Mouse (Mus musculus) liver, postnatal 0 days (tissue): ENCODE data around the gene Pbx2. TPM values are rescaled to one million over a fixed set of nuclear protein-coding genes. Genes with fewer than 3 reads are reported as not detected.
A peak's percentile ranks its signal among the peaks of the same experiment; 100 is the strongest.

ENCODE experiments used
- ATAC-seq: fragments of 200-750 bp; cut with Nextera tagmentation; 2 replicates; pipeline ENCODE4 v1.8.0; 2017; ENCODE audit warnings: mild to moderate bottlenecking, moderate library complexity
- DNase-seq: peaks from one replicate; pipeline ENCODE4 v3.0.0-alpha.2; 2016
- H3K27ac ChIP-seq: fragments of 300-500 bp; sonication (generic); 2 replicates; pipeline ENCODE4 v1.5.1; 2014; ENCODE audit warnings: antibody characterized with exemption, moderate library complexity, mild to moderate bottlenecking, low read depth
- H3K27me3 ChIP-seq: fragments of 300-500 bp; sonication (generic); 2 replicates; pipeline ENCODE4 v1.6.1; 2014; ENCODE audit warnings: low read length, control low read depth, mixed read lengths; ENCODE audit not compliant: insufficient read depth
- H3K36me3 ChIP-seq: fragments of 300-500 bp; sonication (generic); replicated peaks from 2 replicates; pipeline ENCODE4 v1.6.1; 2014; ENCODE audit warnings: mild to moderate bottlenecking, control low read depth, low read length, moderate library complexity, mixed read lengths; ENCODE audit not compliant: insufficient read depth
- H3K4me1 ChIP-seq: fragments of 300-500 bp; sonication (generic); 2 replicates; pipeline ENCODE4 v1.6.1; 2014; ENCODE audit warnings: antibody characterized with exemption, mild to moderate bottlenecking, control low read depth; ENCODE audit not compliant: insufficient read depth
- H3K4me2 ChIP-seq: fragments of 300-500 bp; sonication (generic); 2 replicates; pipeline ENCODE4 v1.6.1; 2014; ENCODE audit warnings: low read depth, mild to moderate bottlenecking, low read length, moderate library complexity, mixed read lengths
- H3K4me3 ChIP-seq: fragments of 300-500 bp; sonication (generic); 2 replicates; pipeline ENCODE4 v1.5.1; 2014; ENCODE audit warnings: low read depth, low read length
- H3K9ac ChIP-seq: fragments of 300-500 bp; sonication (generic); replicated peaks from 2 replicates; pipeline ENCODE4 v1.6.1; 2014; ENCODE audit warnings: mild to moderate bottlenecking, moderate library complexity
- H3K9me3 ChIP-seq: fragments of 300-500 bp; sonication (generic); 2 replicates; pipeline ENCODE4 v1.6.1; 2016; ENCODE audit warnings: mild to moderate bottlenecking, control low read depth, low read length, mixed read lengths
- CTCF ChIP-seq: sonication (generic); IDR thresholded peaks from 2 replicates; pipeline ENCODE4 v1.5.1; 2016; ENCODE audit warnings: antibody characterized with exemption, low read depth
- EP300 ChIP-seq: IDR thresholded peaks from 2 replicates; pipeline ENCODE4 v1.6.1; 2016; ENCODE audit warnings: antibody characterized with exemption, low read depth, mild to moderate bottlenecking
- WGBS: fragments of 180-500 bp; shearing (Covaris S2); extraction: QIAGEN DNeasy Blood & Tissue Kit; methylation state at CpG from one replicate; pipeline ENCODE4 v1.1.7; 2014; ENCODE audit not compliant: insufficient replicate concordance; 5-methylcytosine and 5-hydroxymethylcytosine counted together
- polyA plus RNA-seq: library from polyadenylated mRNA; unstranded; fragments of >200 nt; fragmentation: Nextera tagmentation; extraction: Ambion mirVana; gene quantifications from 2 replicates; pipeline ENCODE4 v1.2.1, GENCODE M21; 2015

Gene Pbx2
- polyA plus RNA-seq, 1 experiment from 2014 or later: 3.6 TPM

GRCm38 (mm10) chr17:34631647-34632046 is 40.6 kb downstream of the Pbx2 start:
- ATAC-seq: no peak
- TF ChIP-seq CTCF: no peak
- no peak for TF ChIP-seq EP300
- H3K27me3 ChIP-seq: peaks cover 43% of the 10 kb centered on the region

GRCm38 (mm10) chr17:34632261-34632691 is 41.2 kb downstream of the Pbx2 start:
- Histone ChIP-seq H3K4me2 (peak overlapping the region; percentile 69), H3K36me3 (no peaks in the 10 kb centered on the region), H3K27me3 (peaks cover 43% of the 10 kb centered on the region), H3K4me3 (peak overlapping the region; percentile 39), H3K4me1 (peaks cover 36% of the 10 kb centered on the region), H3K27ac (peak overlapping the region; percentile 57; the same call in 1 of the 2 replicates), H3K9ac (no peak overlapping the region), H3K9me3 (no peaks in the 10 kb centered on the region; the same call in 1 of the 2 replicates)
- no peak for TF ChIP-seq CTCF
- no peak for TF ChIP-seq EP300
- 2% methylated on average over 26 of the region's 26 CpGs for WGBS
- DNase-seq (peak; percentile 73), ATAC-seq (peak; percentile 32)

More at GRCm38 (mm10) chr17:34631647-34632046, 40.6 kb downstream of the Pbx2 start:
- Histone ChIP-seq H3K9ac (no peak overlapping the region), H3K4me3 (peak overlapping the region; percentile 39), H3K27ac (no peak overlapping the region), H3K9me3 (no peaks in the 10 kb centered on the region; the same call in 1 of the 2 replicates), H3K36me3 (no peaks in the 10 kb centered on the region), H3K4me2 (peak overlapping the region; percentile 69), H3K4me1 (peaks cover 42% of the 10 kb centered on the region)
- WGBS: 14% methylated on average over 11 of the region's 12 CpGs
- no peak for DNase-seq

- Histone ChIP-seq H3K9me3 (no peaks in the 10 kb centered on the region; the same call in 1 of the 2 replicates), H3K36me3 (no peaks in the 10 kb centered on the region), H3K4me2 (no peak overlapping the region), H3K27ac (no peak overlapping the region), H3K27me3 (peaks cover 18% of the 10 kb centered on the region), H3K4me1 (peaks cover 16% of the 10 kb centered on the region), H3K9ac (no peak overlapping the region), H3K4me3 (no peak overlapping the region)
- WGBS: 49% methylated on average over 2 of the region's 2 CpGs
- TF ChIP-seq CTCF: no peak
- TF ChIP-seq EP300: no peak
- DNase-seq: no peak
- no peak; the same call in 1 of the 2 replicates for ATAC-seq
Observed at GRCm38 (mm10) chr17:34635671-34636070, 44.6 kb downstream of the Pbx2 start.

GRCm38 (mm10) chr17:34637459-34637858 is 46.4 kb downstream of the Pbx2 start:
- no peak overlapping the region for H3K4me3 ChIP-seq
- ATAC-seq: no peak
- DNase-seq: no peak
- no peaks in the 10 kb centered on the region for H3K36me3 ChIP-seq
- no peaks in the 10 kb centered on the region; the same call in 1 of the 2 replicates for H3K9me3 ChIP-seq
- peak overlapping the region; percentile 22; the same call in 1 of the 2 replicates for H3K4me2 ChIP-seq
- peaks cover under 1% of the 10 kb centered on the region; the same call in 1 of the 2 replicates for H3K27me3 ChIP-seq
- no peak for TF ChIP-seq CTCF
- TF ChIP-seq EP300: no peak
- no peak overlapping the region for H3K9ac ChIP-seq
- peaks cover 5% of the 10 kb centered on the region for H3K4me1 ChIP-seq
- 63% methylated on average over 3 of the region's 3 CpGs for WGBS
- 0 out of 2 replicates have a peak overlapping the region, but pooled peaks have one; percentile 11 for H3K27ac ChIP-seq

GRCm38 (mm10) chr17:34639461-34640255 is 48.6 kb downstream of the Pbx2 start:
- Histone ChIP-seq H3K27ac (peak overlapping the region; percentile 74), H3K9me3 (no peaks in the 10 kb centered on the region), H3K4me1 (peaks cover 13% of the 10 kb centered on the region), H3K27me3 (no peaks in the 10 kb centered on the region), H3K4me2 (no peak overlapping the region), H3K4me3 (no peak overlapping the region), H3K36me3 (no peaks in the 10 kb centered on the region), H3K9ac (no peak overlapping the region)
- ATAC-seq (0 out of 2 replicates have a peak, but pooled peaks have one; percentile 27), DNase-seq (no peak)
- TF ChIP-seq CTCF (no peak), EP300 (no peak)
- 67% methylated on average over 7 of the region's 7 CpGs for WGBS
